Comparison of ENCODE assay signal across 7 mouse cellular contexts in the genomic region with DNA sequence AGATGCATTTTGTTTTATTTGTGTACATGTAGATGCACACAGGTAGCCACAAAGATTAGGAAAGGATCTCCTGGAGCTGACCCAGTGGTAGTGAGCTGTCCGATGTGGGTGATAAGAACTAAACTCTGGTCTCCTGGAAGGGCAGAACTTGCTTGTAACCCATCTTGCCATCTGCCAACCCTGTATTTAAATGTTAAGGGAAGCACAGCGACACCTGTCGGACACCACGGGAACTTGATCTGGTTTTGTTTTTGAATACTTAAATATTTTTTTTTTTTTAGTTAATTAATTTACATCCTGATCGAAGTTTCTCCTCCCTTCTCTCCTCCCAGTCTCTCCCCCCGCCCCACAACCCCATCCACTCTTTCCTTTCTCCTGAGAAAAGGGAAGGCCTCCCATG. TPM values are rescaled to one million over a fixed set of nuclear protein-coding genes. Genes with fewer than 3 reads are reported as not detected.
DNase-seq lines count a peak whose midpoint lies in the region; ATAC-seq lines count a peak whose summit lies in the region.

No protein-coding gene starts in this region.

- H3K9ac ChIP-seq in liver, embryonic 11.5 days (ENCODE audit: low read depth, low read length), result no peak overlapping the region

- no peaks in the 10 kb centered on the region for H3K4me1 ChIP-seq in liver, embryonic 11.5 days (replicated peaks; ENCODE audit: control insufficient read depth, insufficient read depth, low read length)

- WGBS in liver, embryonic 11.5 days, result 6% methylated on average over 6 of the region's 6 CpGs

- DNase-seq in ovary, postnatal 36 days (ENCODE audit: low spot score), result peak; percentile 40
- DNase-seq in ovary, postnatal 10 days (ENCODE audit: low spot score), result no peak
- peak; percentile 70 for DNase-seq in adipocyte (ENCODE audit: low spot score)
- peak; percentile 83 for DNase-seq in embryo, embryonic 10.5 days (ENCODE audit: low spot score)
- DNase-seq in heart, postnatal 4 days, result peak; percentile 79
- DNase-seq in liver, embryonic 11.5 days (ENCODE audit: low spot score), result peak; percentile 41
- DNase-seq in right cerebral cortex, adult 2 months (ENCODE audit: low spot score in 2 of 2), result peak; percentile 54 to 60

- H3K27ac ChIP-seq in liver, embryonic 11.5 days (ENCODE audit: low read depth, low read length), result no peak overlapping the region; the same call in 1 of the 2 replicates

- no peaks in the 10 kb centered on the region for H3K9me3 ChIP-seq in liver, embryonic 11.5 days (ENCODE audit: control insufficient read depth, low read length)

- no peak overlapping the region for H3K4me3 ChIP-seq in liver, embryonic 11.5 days (ENCODE audit: low read depth, low read length)

- H3K4me2 ChIP-seq in liver, embryonic 11.5 days, result no peak overlapping the region

- no peaks in the 10 kb centered on the region for H3K27me3 ChIP-seq in liver, embryonic 11.5 days (replicated peaks; ENCODE audit: control insufficient read depth, insufficient read depth, low read length)

- ATAC-seq in liver, embryonic 11.5 days (replicated peaks; ENCODE audit: low FRiP score), result no peak

- H3K36me3 ChIP-seq in liver, embryonic 11.5 days (ENCODE audit: control insufficient read depth, insufficient read depth, low read length), result no peaks in the 10 kb centered on the region

RNA-seq across cellular contexts. Expression of gene Cfl2, which starts 17.0 kb away (rescaled TPM):
- 100 to 1,000 TPM; 509 to 516 TPM for total RNA-seq in heart, postnatal 4 days (2021)
- polyA plus RNA-seq in liver, embryonic 11.5 days (2014; fragmentation: Nextera tagmentation; extraction: Ambion mirVana), result 87.3 TPM in 2 replicates
